Mouse (Mus musculus): Measurements from ENCODE around the gene Suz12.

Suz12 gene

DNA sequence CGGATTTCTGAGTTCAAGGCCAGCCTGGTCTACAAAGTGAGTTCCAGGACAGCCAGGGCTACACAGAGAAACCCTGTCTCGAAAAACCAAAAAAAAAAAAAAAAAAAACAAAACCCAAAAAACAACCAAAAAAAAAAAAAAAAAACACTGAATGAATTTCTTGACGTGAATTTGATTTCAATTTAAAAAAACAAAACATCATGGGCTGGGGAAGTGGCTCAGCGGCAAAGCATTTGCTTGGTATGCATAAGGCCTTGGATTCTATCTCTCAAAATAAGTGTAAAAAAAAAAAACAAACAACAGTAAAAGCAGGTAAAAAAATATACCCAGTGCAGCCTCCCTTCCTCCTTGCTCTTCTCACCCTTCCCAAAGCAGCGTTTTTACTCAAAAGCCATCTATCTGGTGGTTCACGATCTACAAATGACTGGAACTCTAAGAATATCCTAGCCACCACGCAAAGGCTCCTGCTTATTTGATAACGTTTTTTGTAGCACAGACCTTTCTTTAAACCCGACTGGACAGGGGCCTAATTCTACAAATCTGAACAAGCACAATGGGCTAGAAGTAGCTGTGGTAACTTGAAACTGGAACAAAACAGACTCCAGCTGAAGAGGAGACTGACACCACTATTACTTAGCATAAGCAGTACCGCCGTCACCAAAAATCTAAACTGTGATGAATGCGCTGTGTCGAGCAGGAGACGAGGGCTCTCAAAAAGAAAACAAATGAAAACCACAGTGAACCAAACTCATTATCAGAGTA is 85.1 kb downstream of the Suz12 start:
- DNase-seq, result peak in 1 of 2 experiments; percentile 54

DNA sequence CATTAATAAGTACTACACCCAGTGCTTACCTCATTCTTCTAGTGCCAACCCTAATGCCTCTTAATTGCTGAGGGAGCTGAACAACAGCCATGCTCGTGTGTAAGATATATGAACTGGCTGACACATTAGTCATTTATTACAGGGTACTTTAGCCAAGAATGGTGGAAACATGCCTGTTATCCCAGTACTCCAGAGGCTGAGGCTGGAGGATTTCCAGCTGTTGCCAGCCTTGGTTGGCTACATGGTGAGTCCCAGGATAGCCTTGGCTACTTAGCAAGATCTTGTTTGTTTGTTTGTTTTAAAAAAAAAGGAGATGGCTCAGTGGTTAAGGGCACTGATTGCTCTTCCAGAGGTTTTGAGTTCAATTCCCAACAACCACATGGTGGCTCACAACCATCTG is 85.9 kb downstream of the Suz12 start:
- no peak for DNase-seq

DNA sequence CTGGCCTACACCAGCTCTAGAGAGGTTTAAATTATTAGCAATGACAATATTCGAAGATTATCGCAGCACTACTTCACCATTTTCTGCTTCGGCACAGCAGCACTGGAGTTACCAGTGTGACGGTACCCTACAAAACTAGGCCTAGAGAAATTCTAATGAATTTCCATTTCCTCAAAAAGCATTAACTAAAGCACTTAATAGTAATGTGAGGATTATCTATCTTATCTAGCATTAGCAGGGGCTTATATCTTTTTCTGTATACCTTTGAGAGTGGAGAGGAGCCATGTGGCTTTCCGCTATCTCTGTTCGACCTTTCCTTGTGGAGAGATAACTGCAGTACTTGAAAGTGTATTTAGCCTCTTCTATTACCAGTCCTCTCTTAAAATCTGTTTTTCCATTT is 86.8 kb downstream of the Suz12 start:
- no peak for DNase-seq

DNA sequence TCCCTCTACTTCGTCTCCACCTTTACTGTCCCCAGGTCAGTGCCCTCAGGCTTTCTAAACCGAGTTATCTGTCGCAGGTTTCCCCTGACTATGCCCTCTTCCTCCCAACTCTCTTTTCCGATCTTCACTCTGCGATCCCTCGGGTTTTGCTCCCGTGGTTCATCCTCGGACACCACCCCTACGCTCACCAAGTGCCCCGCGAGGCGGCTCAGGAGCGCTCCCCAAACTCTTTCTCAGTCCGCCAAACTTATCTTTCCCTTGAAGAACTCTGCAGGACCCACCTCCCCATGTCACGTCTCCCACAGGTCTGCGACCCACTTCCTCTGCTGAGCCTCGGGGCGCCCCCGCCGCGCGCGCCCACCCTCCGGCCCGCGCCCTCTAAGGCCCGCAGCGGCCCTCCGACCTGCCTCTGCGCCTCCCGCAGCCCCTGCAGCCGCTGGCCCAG is 87.5 kb downstream of the Suz12 start:
- peak; percentile 35 to 45 for DNase-seq

DNA sequence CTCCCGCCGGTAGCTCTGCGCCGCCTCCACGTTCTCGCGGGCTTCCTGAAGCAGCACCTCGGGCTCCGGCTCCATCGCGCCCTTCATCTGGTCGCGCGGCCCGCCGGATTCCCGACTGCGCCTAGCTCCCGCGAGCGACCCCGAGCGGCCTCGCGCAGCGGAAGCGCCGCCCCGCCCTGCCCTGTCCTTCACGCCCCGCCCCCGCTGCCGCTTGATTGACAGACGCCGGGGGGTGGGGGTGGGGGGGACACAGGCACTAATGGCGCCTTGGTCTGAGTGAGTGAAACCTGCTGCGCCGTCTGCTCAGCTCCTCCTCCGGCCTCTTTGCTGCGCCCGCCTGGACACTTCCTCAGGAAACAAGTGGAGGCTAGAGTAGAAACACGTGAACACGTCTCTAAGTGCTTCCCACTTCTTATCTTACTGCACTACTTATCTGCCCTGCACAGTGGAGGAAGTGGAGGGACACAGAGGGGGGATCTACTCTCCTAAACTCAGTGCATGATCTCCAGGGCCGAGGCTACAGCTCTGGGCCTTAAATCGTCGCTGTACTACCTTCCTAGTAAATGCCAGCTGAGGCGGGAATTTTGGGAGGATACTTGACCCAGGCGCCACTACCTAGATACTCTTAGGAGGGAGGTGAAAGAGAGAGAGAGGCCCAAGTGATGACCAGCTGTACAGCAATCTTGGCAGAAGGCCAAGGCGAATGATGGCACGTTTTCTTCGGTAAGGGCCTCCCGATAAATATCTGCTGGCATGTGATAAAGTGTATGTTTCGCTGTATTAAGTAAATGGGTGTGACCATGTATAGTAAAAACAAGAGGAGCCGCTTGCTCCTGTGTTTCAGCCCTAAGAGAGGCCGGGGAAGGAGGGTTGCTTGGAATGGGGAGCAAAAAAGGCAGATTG is 88.2 kb downstream of the Suz12 start, which contains the start of gene Crlf3:
Gene Crlf3 (minus strand): TSS at position 166 of the 903 bp plus-strand sequence.
- DNase-seq, result peak; percentile 93 to 95

DNA sequence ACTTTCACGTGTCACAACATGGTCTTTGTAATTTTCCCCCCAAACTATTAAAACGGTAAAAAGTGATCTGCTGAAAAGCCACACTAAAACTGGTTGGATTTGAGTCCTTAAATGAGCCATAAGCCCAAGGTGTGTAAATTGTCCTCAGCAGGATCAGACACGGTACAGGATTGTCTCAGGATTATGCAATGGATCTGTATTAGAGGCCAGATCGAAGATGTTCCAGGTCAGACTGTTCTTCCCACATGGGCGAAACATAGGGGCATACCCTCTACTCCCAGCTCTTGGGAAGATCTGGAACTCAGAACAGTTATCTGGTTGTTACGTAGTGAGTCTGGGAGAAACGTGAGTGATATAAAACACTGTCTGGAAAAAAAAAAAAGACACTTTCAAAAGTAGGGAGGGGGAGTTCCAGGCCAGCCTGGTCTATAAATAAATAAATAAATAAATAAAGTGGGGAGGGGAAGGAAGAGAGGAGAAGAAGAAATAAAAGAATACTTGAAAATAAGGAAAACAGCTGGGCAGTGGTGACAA is 88.9 kb downstream of the Suz12 start:
- no peak for DNase-seq
